Mouse (Mus musculus) liver, postnatal 0 days (tissue): Measurements from ENCODE around the gene Mxi1.

Experiments used
- CTCF ChIP-seq: sonication (generic); IDR thresholded peaks from 2 replicates; pipeline ENCODE4 v1.5.1; 2016; ENCODE audit warnings: antibody characterized with exemption, low read depth
- EP300 ChIP-seq: IDR thresholded peaks from 2 replicates; pipeline ENCODE4 v1.6.1; 2016; ENCODE audit warnings: antibody characterized with exemption, low read depth, mild to moderate bottlenecking

DNA sequence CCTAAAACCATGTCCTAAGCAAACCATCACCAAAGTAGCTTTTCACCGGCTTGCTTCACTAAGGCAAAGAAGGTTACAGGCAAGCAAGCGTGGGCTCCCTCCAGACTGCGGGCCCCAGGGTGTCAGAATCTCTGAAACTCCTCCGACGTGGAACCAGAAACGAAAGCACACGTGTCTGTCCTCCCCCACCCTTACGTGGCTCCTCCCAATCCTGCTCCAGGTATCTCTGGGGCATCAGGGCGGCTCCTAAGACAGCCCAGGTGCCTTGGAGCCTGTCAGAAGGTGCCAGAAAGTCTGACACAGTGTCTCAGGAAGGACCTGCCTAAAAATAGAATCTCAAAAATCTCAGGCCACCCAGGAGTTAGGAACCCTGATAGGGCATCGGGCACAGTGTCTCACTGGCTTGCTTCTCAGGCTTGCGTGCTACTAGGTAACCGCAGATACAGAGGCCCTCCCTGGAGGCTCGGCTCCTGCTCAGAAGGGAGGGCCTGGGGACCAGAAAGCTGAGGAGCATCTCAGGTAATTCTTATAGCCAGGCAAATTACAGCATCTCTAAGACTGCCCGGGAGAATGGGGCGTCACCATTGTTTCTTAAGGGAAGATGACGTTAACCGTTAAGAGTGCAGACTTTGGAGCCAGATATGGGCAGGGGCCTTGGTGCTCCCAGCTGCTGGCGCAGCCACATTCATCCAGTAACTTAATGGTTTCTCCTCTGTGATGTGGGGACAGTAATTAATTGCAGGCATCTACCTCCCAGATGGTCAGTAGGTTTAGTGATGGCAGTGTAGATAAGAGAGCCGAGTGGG is 33.2 kb upstream of the Mxi1 start:
- TF ChIP-seq CTCF (no peak), EP300 (no peak)
